Mouse (Mus musculus) liver, postnatal 0 days (tissue): ENCODE measurements around the gene Trpc4ap.

ENCODE experiments used
- CTCF ChIP-seq: sonication (generic); IDR thresholded peaks from 2 replicates; pipeline ENCODE4 v1.5.1; 2016; ENCODE audit warnings: antibody characterized with exemption, low read depth
- EP300 ChIP-seq: IDR thresholded peaks from 2 replicates; pipeline ENCODE4 v1.6.1; 2016; ENCODE audit warnings: antibody characterized with exemption, low read depth, mild to moderate bottlenecking

DNA sequence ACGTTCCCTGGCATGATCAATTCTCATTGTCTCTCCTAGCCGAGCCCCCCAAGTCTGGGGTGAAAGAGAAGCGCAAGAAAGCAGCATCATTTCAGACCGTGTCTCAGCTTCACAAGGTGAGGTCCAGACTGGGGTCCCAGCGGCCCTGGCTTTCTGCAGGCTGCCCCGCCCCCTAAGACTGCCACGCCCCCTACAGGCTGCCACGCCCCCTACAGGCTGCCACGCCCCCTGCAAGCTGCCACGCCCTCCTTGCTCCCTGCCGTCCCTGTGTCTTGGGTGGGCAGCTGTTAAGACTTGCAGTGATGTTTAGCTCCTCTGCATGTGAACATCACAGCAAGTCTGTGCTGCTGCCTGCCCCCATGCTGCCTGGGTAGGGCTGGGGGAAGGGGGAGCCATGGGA lies 69.6 kb downstream of the Trpc4ap start:
- TF ChIP-seq CTCF (peak; percentile 24; the same call in 1 of the 2 replicates), EP300 (no peak)
